Mouse (Mus musculus): ENCODE measurements around the gene Prap1. TPM values are rescaled to one million over a fixed set of nuclear protein-coding genes. Genes with fewer than 3 reads are reported as not detected.
"Not testable (repeated sequence)": the region's sequence is repeated elsewhere in the genome, so short reads cannot be mapped to it uniquely, and the experiment has no call there.

Gene Prap1
- total RNA-seq, 2 experiments from 2014 or later: not detected

- DNase-seq: no peak
Observed at GRCm38 (mm10) chr7:140082242-140082678, 10.9 kb upstream of the Prap1 start, which contains the start of gene Caly. Caly (minus strand) TSS chr7:140082548.

- DNase-seq: no peak
Observed at GRCm38 (mm10) chr7:140090601-140091000, 2.6 kb upstream of the Prap1 start.

GRCm38 (mm10) chr7:140094954-140095353 lies 1.8 kb downstream of the Prap1 start:
- DNase-seq: no peak

GRCm38 (mm10) chr7:140095556-140095955 lies 2.4 kb downstream of the Prap1 start:
- DNase-seq: no peak

GRCm38 (mm10) chr7:140096055-140096454 lies 2.9 kb downstream of the Prap1 start:
- DNase-seq: no peak

GRCm38 (mm10) chr7:140098466-140098865 lies 5.3 kb downstream of the Prap1 start:
- no peak for DNase-seq

GRCm38 (mm10) chr7:140101498-140101897 lies 8.3 kb downstream of the Prap1 start:
- DNase-seq: no peak

GRCm38 (mm10) chr7:140101993-140102860 lies 9.0 kb downstream of the Prap1 start, which contains the start of gene Fuom:
Fuom (minus strand) TSS chr7:140102441.
- peak; percentile 87 for DNase-seq

- DNase-seq: no peak
Observed at GRCm38 (mm10) chr7:140104009-140104408, 10.8 kb downstream of the Prap1 start.

- no peak for DNase-seq
Observed at GRCm38 (mm10) chr7:140111943-140112342, 18.7 kb downstream of the Prap1 start.

GRCm38 (mm10) chr7:140115583-140116328 lies 22.6 kb downstream of the Prap1 start, which contains the start of gene Paox:
Paox (plus strand) TSS chr7:140115799.
- DNase-seq: peak; percentile 58

GRCm38 (mm10) chr7:140116329-140117054 lies 23.3 kb downstream of the Prap1 start, which contains the start of gene Echs1:
Echs1 (minus strand) TSS chr7:140116476.
- DNase-seq: peak; percentile 93

- DNase-seq: no peak
Observed at GRCm38 (mm10) chr7:140120484-140120883, 27.3 kb downstream of the Prap1 start.

GRCm38 (mm10) chr7:140121338-140121910 lies 28.2 kb downstream of the Prap1 start:
- no peak for DNase-seq

GRCm38 (mm10) chr7:140122765-140123164 lies 29.6 kb downstream of the Prap1 start:
- DNase-seq: no peak

- DNase-seq: no peak
Observed at GRCm38 (mm10) chr7:140124382-140124781, 31.2 kb downstream of the Prap1 start.

- DNase-seq: peak; percentile 95
Observed at GRCm38 (mm10) chr7:140125278-140126021, 32.3 kb downstream of the Prap1 start.

- DNase-seq: no peak
Observed at GRCm38 (mm10) chr7:140126022-140126350, 32.8 kb downstream of the Prap1 start.

GRCm38 (mm10) chr7:140126934-140127333 lies 33.7 kb downstream of the Prap1 start:
- no peak for DNase-seq

- no peak for DNase-seq
Observed at GRCm38 (mm10) chr7:140127911-140128310, 34.7 kb downstream of the Prap1 start.

- DNase-seq: not testable (repeated sequence)
Observed at GRCm38 (mm10) chr7:140132184-140132583, 39.0 kb downstream of the Prap1 start.
